Mouse (Mus musculus): Measurements from ENCODE around the gene Aifm3. TPM values are rescaled to one million over a fixed set of nuclear protein-coding genes. Genes with fewer than 3 reads are reported as not detected.

Aifm3 gene
- total and polyA plus RNA-seq, 2 experiments from 2014 or later: 12.7 to 21.8 TPM

DNA sequence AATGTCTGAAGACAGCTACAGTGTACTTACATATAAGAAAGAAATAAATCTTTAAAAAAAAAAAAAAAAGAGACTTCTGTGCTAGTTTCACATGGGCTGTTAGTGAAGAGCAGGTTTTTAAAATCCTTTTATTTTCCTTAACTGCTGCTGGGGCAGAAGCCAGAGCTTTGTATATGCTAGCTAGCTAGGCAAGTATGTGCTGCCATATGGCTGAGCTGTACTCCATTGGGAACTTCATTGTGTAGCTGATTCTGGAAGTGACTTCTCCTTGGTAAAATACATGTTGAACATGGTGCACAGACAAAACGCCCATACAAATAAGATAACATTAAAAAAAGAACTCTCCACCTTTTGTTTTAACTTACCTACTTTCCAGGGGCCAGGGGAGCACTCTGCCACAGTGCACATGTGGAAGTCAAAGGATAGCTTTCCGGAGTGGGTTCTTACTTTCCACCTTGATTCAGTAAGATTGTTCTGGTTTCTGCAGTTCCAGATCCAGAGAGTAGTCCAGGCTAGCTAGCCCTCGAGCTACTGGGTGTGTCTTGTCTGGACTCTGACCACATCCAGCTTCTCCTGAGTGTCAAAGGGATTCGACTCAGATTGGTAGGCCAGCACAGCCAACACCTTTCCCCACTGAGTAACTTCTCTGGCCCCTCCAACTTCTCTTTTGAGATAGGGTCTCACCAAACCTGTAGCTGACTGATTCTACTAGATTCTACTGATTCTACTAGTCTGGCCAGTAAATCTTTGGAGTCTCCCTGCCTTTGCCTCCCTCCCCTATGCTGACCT, 22.3 kb upstream of the Aifm3 start:
- Histone ChIP-seq H3K27ac (ENCODE audit: low read depth, low read length) (no peak overlapping the region), H3K27me3 (ENCODE audit: insufficient read depth, low read length) (no peaks in the 10 kb centered on the region), H3K4me1 (ENCODE audit: insufficient read depth) (no peaks in the 10 kb centered on the region), H3K9me3 (ENCODE audit: low read length) (no peaks in the 10 kb centered on the region), H3K36me3 (ENCODE audit: insufficient read depth) (peaks cover 13% of the 10 kb centered on the region), H3K4me3 (ENCODE audit: low read depth, low read length) (no peak overlapping the region), H3K9ac (no peak overlapping the region), H3K4me2 (ENCODE audit: low read depth) (no peak overlapping the region)
- TF ChIP-seq CTCF (IDR thresholded peaks at IDR 0.05; ENCODE audit: low read depth): no peak
- DNase-seq (no peak), ATAC-seq (no peak; the same call in 1 of the 2 replicates)
- WGBS: 93% methylated on average over 4 of the region's 4 CpGs

DNA sequence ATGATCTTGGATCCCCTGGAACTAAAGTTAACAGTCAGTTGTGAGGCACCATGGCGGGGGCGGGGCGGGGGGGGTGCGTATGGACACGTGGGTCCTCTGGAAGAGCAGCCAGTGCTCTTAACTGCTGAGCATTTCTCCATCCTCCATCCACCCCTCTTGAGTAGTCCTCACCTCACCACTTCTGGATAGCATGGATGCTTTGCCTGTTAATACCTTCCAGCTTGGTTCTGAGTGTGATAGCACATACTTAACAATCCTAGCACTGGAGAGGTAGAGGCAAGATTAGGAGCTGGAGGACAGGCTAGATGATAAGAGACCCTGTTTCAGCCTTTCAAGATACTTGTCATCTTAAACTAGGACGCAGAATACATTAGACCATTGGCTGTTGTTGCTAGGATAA, 16.9 kb upstream of the Aifm3 start:
- no peaks in the 10 kb centered on the region for H3K9me3 ChIP-seq (ENCODE audit: low read length)
- peaks cover 18% of the 10 kb centered on the region for H3K36me3 ChIP-seq (ENCODE audit: insufficient read depth)
- H3K4me3 ChIP-seq (ENCODE audit: low read depth, low read length): no peak overlapping the region
- H3K4me2 ChIP-seq (ENCODE audit: low read depth): no peak overlapping the region
- no peaks in the 10 kb centered on the region for H3K4me1 ChIP-seq (ENCODE audit: insufficient read depth)
- H3K27ac ChIP-seq (ENCODE audit: low read depth, low read length): no peak overlapping the region
- TF ChIP-seq CTCF (IDR thresholded peaks at IDR 0.05; ENCODE audit: low read depth): no peak
- 92% methylated on average over 6 of the region's 6 CpGs for WGBS
- H3K9ac ChIP-seq: no peak overlapping the region
- DNase-seq: no peak
- no peaks in the 10 kb centered on the region for H3K27me3 ChIP-seq (ENCODE audit: insufficient read depth, low read length)
- ATAC-seq: no peak

DNA sequence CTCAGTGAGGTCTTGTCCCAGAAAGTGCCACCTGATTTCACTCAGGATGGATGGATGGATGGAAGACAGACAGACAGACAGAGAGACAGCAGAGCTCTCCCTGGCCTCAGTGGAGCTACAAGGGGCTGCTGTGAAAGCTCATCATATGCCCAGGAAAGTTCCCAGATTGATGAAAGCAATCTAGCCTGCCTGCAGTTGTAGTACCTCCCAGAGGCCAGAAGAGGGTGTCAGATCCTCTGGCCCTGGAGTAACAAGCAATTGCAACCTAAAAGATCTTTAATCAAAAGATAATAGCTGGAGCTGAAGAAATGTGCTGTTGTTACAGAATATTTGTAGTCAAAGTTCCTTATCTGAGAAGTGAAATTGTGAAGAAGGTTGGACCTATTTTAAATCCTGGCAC, 15.3 kb upstream of the Aifm3 start:
- Histone ChIP-seq H3K9me3 (ENCODE audit: low read length) (no peaks in the 10 kb centered on the region), H3K27me3 (ENCODE audit: insufficient read depth, low read length) (no peaks in the 10 kb centered on the region), H3K4me1 (ENCODE audit: insufficient read depth) (no peaks in the 10 kb centered on the region), H3K36me3 (ENCODE audit: insufficient read depth) (peaks cover 14% of the 10 kb centered on the region), H3K4me3 (ENCODE audit: low read depth, low read length) (no peak overlapping the region), H3K9ac (no peak overlapping the region), H3K27ac (ENCODE audit: low read depth, low read length) (no peak overlapping the region), H3K4me2 (ENCODE audit: low read depth) (no peak overlapping the region)
- ATAC-seq (no peak), DNase-seq (peak; percentile 42)
- peak; percentile 72 for TF ChIP-seq CTCF (IDR thresholded peaks at IDR 0.05; ENCODE audit: low read depth)

DNA sequence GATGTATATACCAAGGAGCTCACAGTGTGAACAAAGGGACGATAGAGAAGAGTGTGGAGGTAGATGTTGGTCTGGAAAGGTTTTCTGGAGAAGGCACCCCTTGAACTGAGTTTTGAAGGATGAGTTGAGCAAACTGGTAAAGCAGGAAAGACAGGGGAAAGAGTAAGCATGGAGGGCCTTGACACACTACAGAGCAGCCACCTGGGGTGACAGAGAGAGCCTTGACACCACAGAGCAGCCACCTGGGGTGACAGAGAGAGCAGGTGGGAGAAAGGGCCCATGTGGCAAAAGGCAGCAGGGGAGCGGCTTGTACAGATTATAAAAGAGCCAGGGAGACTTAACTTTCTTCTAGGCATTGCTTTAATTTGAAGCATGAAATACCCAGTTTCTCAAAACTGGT, 14.7 kb upstream of the Aifm3 start:
- Histone ChIP-seq H3K27ac (ENCODE audit: low read depth, low read length) (no peak overlapping the region), H3K4me2 (ENCODE audit: low read depth) (no peak overlapping the region), H3K27me3 (ENCODE audit: insufficient read depth, low read length) (no peaks in the 10 kb centered on the region), H3K9ac (no peak overlapping the region), H3K4me1 (ENCODE audit: insufficient read depth) (no peaks in the 10 kb centered on the region), H3K9me3 (ENCODE audit: low read length) (no peaks in the 10 kb centered on the region), H3K36me3 (ENCODE audit: insufficient read depth) (peaks cover 9% of the 10 kb centered on the region), H3K4me3 (ENCODE audit: low read depth, low read length) (no peak overlapping the region)
- no peak for TF ChIP-seq CTCF (IDR thresholded peaks at IDR 0.05; ENCODE audit: low read depth)
- DNase-seq: no peak
- 86% methylated on average over 2 of the region's 2 CpGs for WGBS
- ATAC-seq: no peak

DNA sequence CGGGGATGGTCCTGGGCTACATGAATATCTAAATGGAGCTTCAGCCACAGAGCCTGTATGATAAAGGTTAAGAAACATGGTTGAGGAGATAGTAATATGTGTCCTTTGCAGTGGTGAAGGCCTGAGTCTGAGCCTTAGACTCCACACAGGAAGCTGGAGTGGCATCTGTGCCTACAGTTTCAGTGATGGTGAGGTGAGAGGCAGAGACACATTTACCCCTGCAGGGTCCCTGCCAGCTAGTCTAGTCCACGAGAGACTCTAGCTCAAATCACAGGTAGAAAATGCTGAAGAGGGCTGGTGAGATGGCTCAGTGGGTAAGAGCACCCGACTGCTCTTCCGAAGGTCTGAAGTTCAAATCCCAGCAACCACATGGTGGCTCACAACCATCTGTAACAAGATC, 14.1 kb upstream of the Aifm3 start:
- Histone ChIP-seq H3K27me3 (ENCODE audit: insufficient read depth, low read length) (no peaks in the 10 kb centered on the region), H3K9ac (no peak overlapping the region), H3K4me3 (ENCODE audit: low read depth, low read length) (no peak overlapping the region), H3K4me1 (ENCODE audit: insufficient read depth) (no peaks in the 10 kb centered on the region), H3K4me2 (ENCODE audit: low read depth) (no peak overlapping the region), H3K27ac (ENCODE audit: low read depth, low read length) (no peak overlapping the region), H3K9me3 (ENCODE audit: low read length) (no peaks in the 10 kb centered on the region), H3K36me3 (ENCODE audit: insufficient read depth) (0 out of 2 replicates have a peak, but pooled peaks cover 5% of the 10 kb centered on the region)
- ATAC-seq (no peak), DNase-seq (no peak)
- no peak for TF ChIP-seq CTCF (IDR thresholded peaks at IDR 0.05; ENCODE audit: low read depth)
- WGBS: 88% methylated on average over 4 of the region's 4 CpGs

DNA sequence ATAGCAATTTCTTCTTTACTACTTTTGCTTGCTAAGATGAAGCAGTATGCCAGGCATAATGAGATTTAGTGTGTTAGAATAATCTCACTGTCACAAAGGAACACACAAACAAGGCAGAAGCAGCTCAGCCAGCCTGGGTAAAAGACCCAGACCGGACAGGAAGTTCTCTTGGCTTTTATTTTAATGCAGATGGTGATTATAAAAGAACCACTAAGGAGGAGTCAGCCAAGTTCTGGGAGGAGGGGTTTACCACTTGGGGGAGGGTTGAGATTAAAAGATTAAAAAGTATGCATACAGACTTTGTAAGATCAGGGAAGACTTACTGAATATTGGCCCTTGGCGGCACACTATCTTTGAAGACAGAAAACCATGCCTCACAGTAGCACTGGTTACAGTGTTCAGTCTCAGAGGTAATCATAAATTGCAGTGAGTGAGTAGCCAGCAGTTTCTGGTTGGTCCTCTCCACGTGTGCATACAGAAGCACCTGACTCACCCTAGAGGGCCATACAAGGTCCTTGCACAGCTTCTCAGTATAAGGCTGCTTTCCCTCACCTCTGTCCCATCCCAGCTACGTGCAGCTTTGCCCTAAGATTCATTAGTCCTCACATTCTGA, 11.0 kb upstream of the Aifm3 start:
- WGBS: 69% methylated on average over 4 of the region's 4 CpGs
- H3K9ac ChIP-seq: no peak overlapping the region
- no peak overlapping the region for H3K4me2 ChIP-seq (ENCODE audit: low read depth)
- H3K27me3 ChIP-seq (ENCODE audit: insufficient read depth, low read length): no peaks in the 10 kb centered on the region
- H3K36me3 ChIP-seq (ENCODE audit: insufficient read depth): peaks cover 8% of the 10 kb centered on the region
- TF ChIP-seq CTCF (IDR thresholded peaks at IDR 0.05; ENCODE audit: low read depth): no peak
- H3K4me1 ChIP-seq (ENCODE audit: insufficient read depth): no peaks in the 10 kb centered on the region
- DNase-seq (no peak), ATAC-seq (no peak)
- H3K4me3 ChIP-seq (ENCODE audit: low read depth, low read length): no peak overlapping the region
- no peaks in the 10 kb centered on the region for H3K9me3 ChIP-seq (ENCODE audit: low read length)
- no peak overlapping the region for H3K27ac ChIP-seq (ENCODE audit: low read depth, low read length)

DNA sequence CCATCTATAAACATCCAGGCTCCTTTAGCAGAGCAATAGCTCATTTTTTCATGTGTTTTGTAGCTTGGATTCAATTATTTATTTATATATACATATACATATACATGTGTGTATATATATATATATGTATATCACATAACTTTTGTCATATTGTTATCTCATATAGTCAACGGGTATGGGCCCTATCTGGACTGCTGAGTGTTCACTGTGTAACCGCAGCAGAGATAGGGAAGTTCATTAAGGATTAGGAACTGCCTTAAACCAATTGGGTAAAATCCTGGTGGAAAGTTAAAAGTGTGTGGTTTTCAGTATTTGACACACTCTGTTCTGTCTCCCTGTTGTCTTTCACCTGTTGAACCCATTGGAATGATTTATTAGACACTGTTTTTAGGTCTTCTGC, 7.9 kb upstream of the Aifm3 start:
- no peak overlapping the region for H3K4me2 ChIP-seq (ENCODE audit: low read depth)
- peaks cover 33% of the 10 kb centered on the region for H3K36me3 ChIP-seq (ENCODE audit: insufficient read depth)
- WGBS: 86% methylated on average over 2 of the region's 2 CpGs
- no peaks in the 10 kb centered on the region for H3K4me1 ChIP-seq (ENCODE audit: insufficient read depth)
- no peak overlapping the region for H3K27ac ChIP-seq (ENCODE audit: low read depth, low read length)
- no peaks in the 10 kb centered on the region for H3K9me3 ChIP-seq (ENCODE audit: low read length)
- H3K27me3 ChIP-seq (ENCODE audit: insufficient read depth, low read length): no peaks in the 10 kb centered on the region
- no peak for TF ChIP-seq CTCF (IDR thresholded peaks at IDR 0.05; ENCODE audit: low read depth)
- H3K9ac ChIP-seq: no peak overlapping the region
- no peak for ATAC-seq
- DNase-seq: no peak
- no peak overlapping the region for H3K4me3 ChIP-seq (ENCODE audit: low read depth, low read length)
